Mouse (Mus musculus) right cerebral cortex, postnatal 25 days (tissue): Measurements from ENCODE around the gene Cel.

ENCODE experiments used
- DNase-seq: peaks from one replicate; pipeline ENCODE4 v3.0.0; 2022

Gene Cel

DNA sequence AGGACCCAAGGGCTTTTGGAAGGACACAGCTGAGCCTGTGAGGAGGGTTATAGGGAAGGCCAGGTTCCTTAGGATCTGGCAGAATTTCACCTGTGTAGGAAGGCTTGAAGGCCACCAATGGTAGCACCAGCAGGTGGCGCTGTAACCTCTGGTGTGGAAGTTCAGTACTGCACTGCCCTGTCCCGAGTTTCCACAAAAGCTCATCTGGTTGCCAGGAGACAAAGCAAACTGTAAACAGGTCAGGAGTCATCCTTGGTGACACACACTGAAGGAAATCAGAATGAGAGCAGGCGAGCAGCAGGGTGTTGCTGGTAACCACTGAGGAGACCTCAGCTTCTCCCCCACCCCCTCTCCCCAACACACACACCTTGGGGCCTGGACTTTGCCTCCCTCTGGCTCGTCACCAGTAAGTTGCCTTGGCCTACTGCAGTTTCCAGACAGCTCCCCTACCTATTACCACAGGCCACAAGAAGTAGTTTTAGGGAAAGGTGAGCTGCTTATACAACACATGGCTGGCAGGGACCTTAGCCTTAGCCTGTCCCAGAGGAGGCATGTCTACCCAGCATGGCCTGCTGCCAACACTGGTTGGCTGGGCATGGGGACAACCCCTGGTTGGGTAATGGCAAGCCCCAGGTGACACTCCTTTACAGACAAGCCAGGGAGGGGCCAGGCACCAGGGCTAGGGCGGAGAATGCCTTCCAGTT lies 45.8 kb downstream of the Cel start:
- DNase-seq, result no peak

DNA sequence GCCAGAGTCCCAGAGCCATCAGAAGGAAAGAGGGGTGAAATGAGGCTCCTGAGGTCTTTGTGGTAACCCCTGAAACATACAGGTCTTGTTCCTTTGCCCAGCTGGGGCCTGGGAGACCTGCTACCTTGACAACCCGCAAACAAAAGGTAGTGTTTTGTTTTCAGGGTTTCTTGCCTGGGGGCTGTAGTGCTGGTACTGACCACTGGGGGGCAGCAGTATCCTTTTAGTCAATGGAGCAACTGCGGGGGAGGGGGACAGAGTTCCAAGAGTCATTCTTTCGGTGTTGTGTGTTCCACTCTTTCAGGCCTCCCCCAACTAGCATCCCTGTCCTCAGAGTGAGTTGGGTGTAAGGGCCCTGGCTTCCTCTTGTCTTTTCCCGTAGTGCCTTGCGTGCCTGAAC lies 48.7 kb downstream of the Cel start:
- DNase-seq, result peak; percentile 71

- DNase-seq, result no peak
Observed at GRCm38 (mm10) chr2:28513431-28514370, 49.5 kb downstream of the Cel start.

- DNase-seq, result peak; percentile 76
Observed at GRCm38 (mm10) chr2:28512798-28513401, 50.3 kb downstream of the Cel start, which contains the start of gene Ralgds. Gene Ralgds (plus strand): TSS chr2:28513125.

GRCm38 (mm10) chr2:28511600-28511999 lies 51.6 kb downstream of the Cel start:
- peak; percentile 2 for DNase-seq

- no peak for DNase-seq
Observed at GRCm38 (mm10) chr2:28506291-28506690, 56.9 kb downstream of the Cel start.

DNA sequence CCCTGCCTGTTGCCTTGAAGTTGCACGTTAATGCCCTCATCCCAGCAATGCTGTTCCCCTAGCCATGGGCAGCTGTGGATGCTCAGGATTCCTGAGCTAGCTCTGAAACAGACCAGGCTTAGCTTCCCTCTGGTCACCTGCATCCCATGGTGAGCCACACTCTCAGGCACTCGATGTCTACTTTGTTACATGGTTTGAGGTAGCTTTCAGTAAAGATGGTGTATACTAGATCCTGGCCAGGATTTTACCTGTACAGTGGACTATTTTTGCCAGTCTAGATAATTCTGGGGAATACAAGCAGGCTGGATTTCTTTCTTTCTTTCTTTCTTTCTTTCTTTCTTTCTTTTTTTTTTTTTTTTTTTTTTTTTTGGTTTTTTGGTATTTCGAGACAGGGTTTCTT lies 57.4 kb downstream of the Cel start, which contains the start of gene Gm10134:
Gm10134 (plus strand) TSS at position 301 of the 400 bp plus-strand sequence.
- no peak for DNase-seq
